Mouse (Mus musculus): ENCODE results near the gene Tmem247.

DNA sequence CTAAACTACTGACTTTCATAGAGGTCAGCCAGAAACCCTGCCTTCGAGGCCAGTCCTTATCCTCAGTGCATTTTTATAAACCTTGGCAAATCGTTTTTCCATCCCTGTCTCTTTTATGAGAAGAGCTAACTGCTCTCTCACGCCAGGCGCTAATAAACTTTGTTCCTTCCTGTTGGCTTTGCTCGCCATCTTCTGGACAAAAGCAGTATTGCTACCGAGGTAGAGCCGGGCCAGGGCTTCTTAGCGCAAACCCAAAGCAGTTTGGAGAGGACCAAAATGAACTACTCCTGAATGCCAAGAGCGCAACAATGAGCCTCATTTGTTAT, 11.0 kb upstream of the Tmem247 start:
- TF ChIP-seq CTCF (IDR thresholded peaks at IDR 0.05; ENCODE audit: low read depth, low read length) (peak; percentile 44; the same call in 1 of the 2 replicates), POLR2A (IDR thresholded peaks at IDR 0.05; ENCODE audit: borderline replicate concordance, low read depth, low read length) (no peak)

Measured in bone marrow macrophage, adult 2 months (primary cell).